Mouse (Mus musculus) embryonic facial prominence, embryonic 10.5 days (tissue): ENCODE measurements around the gene Atp8a2. TPM values are rescaled to one million over a fixed set of nuclear protein-coding genes. Genes with fewer than 3 reads are reported as not detected.
"Not testable (repeated sequence)": the region's sequence is repeated elsewhere in the genome, so short reads cannot be mapped to it uniquely, and the experiment has no call there.

Experiments used
- DNase-seq: peaks from one replicate; pipeline ENCODE4 v3.0.0-alpha.2; 2017; ENCODE audit warnings: low spot score
- H3K27ac ChIP-seq: fragments of 300-500 bp; sonication (generic); replicated peaks from 2 replicates; pipeline ENCODE4 v1.5.1; 2016; ENCODE audit warnings: mild to moderate bottlenecking
- H3K27me3 ChIP-seq: fragments of 300-500 bp; sonication (generic); replicated peaks from 2 replicates; pipeline ENCODE4 v1.6.1; 2016; ENCODE audit warnings: low read depth, mild to moderate bottlenecking; ENCODE audit not compliant: poor library complexity, severe bottlenecking
- H3K36me3 ChIP-seq: fragments of 300-500 bp; sonication (generic); replicated peaks from 2 replicates; pipeline ENCODE4 v1.6.1; 2016; ENCODE audit warnings: mild to moderate bottlenecking, moderate library complexity
- H3K4me1 ChIP-seq: fragments of 300-500 bp; sonication (generic); 2 replicates; pipeline ENCODE4 v1.6.1; 2016
- H3K4me3 ChIP-seq: fragments of 300-500 bp; sonication (generic); 2 replicates; pipeline ENCODE4 v1.5.1; 2016; ENCODE audit warnings: mild to moderate bottlenecking, moderate library complexity
- H3K9me3 ChIP-seq: fragments of 300-500 bp; sonication (generic); 2 replicates; pipeline ENCODE4 v1.6.1; 2016; ENCODE audit warnings: mild to moderate bottlenecking
- WGBS: fragments of 180-500 bp; shearing (Covaris S2); methylation state at CpG from one replicate; pipeline ENCODE4 v1.1.7; 2016; 5-methylcytosine and 5-hydroxymethylcytosine counted together
- polyA plus RNA-seq: library from polyadenylated mRNA; unstranded; fragments of >200 nt; fragmentation: Nextera tagmentation; extraction: Ambion mirVana; gene quantifications from 2 replicates; pipeline ENCODE4 v1.2.1, GENCODE M21; 2016

The Atp8a2 gene
- polyA plus RNA-seq, 1 experiment from 2014 or later = 2.8 TPM

- Histone ChIP-seq H3K27me3 (no peaks in the 10 kb centered on the region), H3K9me3 (no peaks in the 10 kb centered on the region), H3K36me3 (no peaks in the 10 kb centered on the region), H3K27ac (peak overlapping the region; percentile 35), H3K4me1 (peaks cover 12% of the 10 kb centered on the region), H3K4me3 (no peak overlapping the region)
- peak; percentile 25 for DNase-seq
- WGBS = 33% methylated on average over 14 of the region's 14 CpGs
These were observed 350.2 kb downstream of the Atp8a2 start for GRCm38 (mm10) chr14:59846609-59847375.

GRCm38 (mm10) chr14:59843264-59843942, 353.6 kb downstream of the Atp8a2 start:
- Histone ChIP-seq H3K36me3 (no peaks in the 10 kb centered on the region), H3K9me3 (no peaks in the 10 kb centered on the region), H3K4me3 (no peak overlapping the region), H3K27me3 (no peaks in the 10 kb centered on the region), H3K27ac (no peak overlapping the region), H3K4me1 (peaks cover 21% of the 10 kb centered on the region)
- no peak for DNase-seq
- 83% methylated on average over 6 of the region's 6 CpGs for WGBS

- Histone ChIP-seq H3K4me1 (peaks cover 14% of the 10 kb centered on the region), H3K27ac (no peak overlapping the region), H3K36me3 (no peaks in the 10 kb centered on the region), H3K9me3 (no peaks in the 10 kb centered on the region), H3K4me3 (no peak overlapping the region), H3K27me3 (no peaks in the 10 kb centered on the region)
- DNase-seq = no peak
- 66% methylated on average over 14 of the region's 14 CpGs for WGBS
These were observed 356.8 kb downstream of the Atp8a2 start for GRCm38 (mm10) chr14:59839951-59840720.

GRCm38 (mm10) chr14:59838446-59839259, 358.3 kb downstream of the Atp8a2 start:
- not testable (repeated sequence) for H3K27me3 ChIP-seq, H3K9me3 ChIP-seq, H3K36me3 ChIP-seq, DNase-seq, H3K4me3 ChIP-seq, H3K27ac ChIP-seq
- peaks cover 14% of the 10 kb centered on the region for H3K4me1 ChIP-seq
- WGBS = 80% methylated on average over 1 of the region's 3 CpGs

GRCm38 (mm10) chr14:59837691-59838241, 359.2 kb downstream of the Atp8a2 start:
- H3K9me3 ChIP-seq, H3K4me3 ChIP-seq, H3K27ac ChIP-seq, H3K27me3 ChIP-seq, DNase-seq, H3K36me3 ChIP-seq: not testable (repeated sequence)
- no CpG with 5 or more reads among the region's 3 CpGs for WGBS
- H3K4me1 ChIP-seq = peaks cover 14% of the 10 kb centered on the region

GRCm38 (mm10) chr14:59836876-59837543, 360.0 kb downstream of the Atp8a2 start:
- WGBS = 56% methylated on average over 10 of the region's 10 CpGs
- Histone ChIP-seq H3K36me3 (no peaks in the 10 kb centered on the region), H3K9me3 (no peaks in the 10 kb centered on the region), H3K4me3 (no peak overlapping the region), H3K27me3 (no peaks in the 10 kb centered on the region), H3K4me1 (peaks cover 14% of the 10 kb centered on the region), H3K27ac (no peak overlapping the region)
- DNase-seq = no peak

- H3K27ac ChIP-seq = no peak overlapping the region
- H3K9me3 ChIP-seq = no peaks in the 10 kb centered on the region
- H3K4me1 ChIP-seq = peaks cover 10% of the 10 kb centered on the region
- WGBS = 78% methylated on average over 5 of the region's 5 CpGs
- H3K36me3 ChIP-seq = no peaks in the 10 kb centered on the region
- no peaks in the 10 kb centered on the region for H3K27me3 ChIP-seq
- no peak overlapping the region for H3K4me3 ChIP-seq
- DNase-seq = no peak
These were observed 367.4 kb downstream of the Atp8a2 start for GRCm38 (mm10) chr14:59829580-59829979.

GRCm38 (mm10) chr14:59827409-59827808, 369.6 kb downstream of the Atp8a2 start:
- Histone ChIP-seq H3K4me1 (peaks cover 10% of the 10 kb centered on the region), H3K27ac (0 out of 2 replicates have a peak overlapping the region, but pooled peaks have one; percentile 35), H3K36me3 (no peaks in the 10 kb centered on the region), H3K9me3 (no peaks in the 10 kb centered on the region), H3K27me3 (no peaks in the 10 kb centered on the region), H3K4me3 (no peak overlapping the region)
- WGBS = 45% methylated on average over 5 of the region's 5 CpGs
- peak; percentile 35 for DNase-seq

- WGBS = 73% methylated on average over 3 of the region's 3 CpGs
- Histone ChIP-seq H3K27me3 (no peaks in the 10 kb centered on the region), H3K9me3 (0 out of 2 replicates have a peak, but pooled peaks cover 5% of the 10 kb centered on the region)
These were observed 376.9 kb downstream of the Atp8a2 start for GRCm38 (mm10) chr14:59820115-59820419.

GRCm38 (mm10) chr14:59819215-59820114, 377.5 kb downstream of the Atp8a2 start:
- no peaks in the 10 kb centered on the region for H3K27me3 ChIP-seq
- 78% methylated on average over 5 of the region's 5 CpGs for WGBS
- peaks cover 7% of the 10 kb centered on the region for H3K4me1 ChIP-seq
- no peak for DNase-seq
- H3K9me3 ChIP-seq = 0 out of 2 replicates have a peak, but pooled peaks cover 5% of the 10 kb centered on the region
- H3K27ac ChIP-seq = no peak overlapping the region
- no peak overlapping the region for H3K4me3 ChIP-seq
- H3K36me3 ChIP-seq = no peaks in the 10 kb centered on the region

More at GRCm38 (mm10) chr14:59820115-59820419, 376.9 kb downstream of the Atp8a2 start:
- no peak for DNase-seq
- H3K36me3 ChIP-seq = no peaks in the 10 kb centered on the region
- H3K4me1 ChIP-seq = peaks cover 2% of the 10 kb centered on the region
- H3K27ac ChIP-seq = no peak overlapping the region
- no peak overlapping the region for H3K4me3 ChIP-seq

GRCm38 (mm10) chr14:59810316-59810715, 386.7 kb downstream of the Atp8a2 start:
- not testable (repeated sequence) for H3K27ac ChIP-seq, H3K9me3 ChIP-seq, H3K4me3 ChIP-seq, H3K27me3 ChIP-seq, DNase-seq, H3K36me3 ChIP-seq
- 93% methylated on average over 2 of the region's 2 CpGs for WGBS
- H3K4me1 ChIP-seq = peaks cover 28% of the 10 kb centered on the region
